Mouse (Mus musculus) brain, embryonic 14.5 days (tissue): ENCODE data around the gene Sesn1.

Experiments
- CTCF ChIP-seq: fragments of 200-500 bp; IDR thresholded peaks from 2 replicates; pipeline ENCODE4 v1.5.1; 2012; ENCODE audit warnings: inconsistent platforms, mild to moderate bottlenecking, moderate library complexity, borderline replicate concordance; ENCODE audit not compliant: insufficient read depth, insufficient read length; ENCODE audit errors: extremely low read depth
- POLR2A ChIP-seq: fragments of 200-500 bp; IDR thresholded peaks from 2 replicates; pipeline ENCODE4 v1.6.1; 2012; ENCODE audit warnings: mild to moderate bottlenecking, inconsistent platforms, borderline replicate concordance; ENCODE audit not compliant: poor library complexity, insufficient read depth, insufficient read length, severe bottlenecking; ENCODE audit errors: extremely low read depth

DNA sequence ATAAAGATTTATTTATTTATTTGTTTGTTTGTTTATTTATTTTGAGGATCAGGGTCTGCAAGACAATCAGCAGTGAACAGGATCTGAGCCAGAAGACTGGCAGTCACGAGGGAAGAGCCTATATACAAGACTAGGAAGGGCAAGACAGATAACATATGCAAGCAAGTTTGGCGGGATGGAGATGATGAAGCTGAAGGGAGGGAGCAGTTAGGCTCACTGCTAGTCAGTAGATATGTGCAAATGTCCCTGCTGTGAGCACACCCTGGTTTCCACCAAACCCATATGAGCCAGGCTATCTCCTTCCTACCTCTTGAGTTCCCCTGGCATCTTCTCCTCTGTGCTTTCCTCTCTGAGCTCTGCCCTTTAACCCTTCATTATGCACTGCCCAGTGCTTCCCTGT, 61.8 kb downstream of the Sesn1 start:
- TF ChIP-seq CTCF, result no peak
- no peak for TF ChIP-seq POLR2A
